Mouse (Mus musculus) gastrocnemius, postnatal 36 days (tissue): ENCODE results near the gene Gsta2. TPM values are rescaled to one million over a fixed set of nuclear protein-coding genes. Genes with fewer than 3 reads are reported as not detected.
"Not testable (repeated sequence)": the region's sequence is repeated elsewhere in the genome, so short reads cannot be mapped to it uniquely, and the experiment has no call there.

ENCODE experiments used
- DNase-seq, 2 experiments: peaks; one replicate each; pipeline ENCODE4 v3.0.0; 2022
- intact Hi-C: fragments of 180-260 bp; cut with DNase I; formaldehyde crosslinking; loops from one replicate; pipeline ENCODE4 v1.15.1; 2025
- total RNA-seq, 2 experiments: library from RNA; stranded (reverse); gene quantifications; 2 replicates each; pipeline ENCODE4 v1.2.3; 2021

The Gsta2 gene
- total RNA-seq, 2 experiments from 2014 or later, result not detected

GRCm38 (mm10) chr9:78367959-78368358 lies 12.4 kb upstream of the Gsta2 start, which contains the start of gene Dppa5a:
Gene Dppa5a (minus strand): TSS chr9:78368177.
- intact Hi-C loops, DNase-seq: not testable (repeated sequence)

- intact Hi-C loops, result no loop called here
- no peak for DNase-seq
Observed at GRCm38 (mm10) chr9:78365850-78366544, 10.4 kb upstream of the Gsta2 start.

DNA sequence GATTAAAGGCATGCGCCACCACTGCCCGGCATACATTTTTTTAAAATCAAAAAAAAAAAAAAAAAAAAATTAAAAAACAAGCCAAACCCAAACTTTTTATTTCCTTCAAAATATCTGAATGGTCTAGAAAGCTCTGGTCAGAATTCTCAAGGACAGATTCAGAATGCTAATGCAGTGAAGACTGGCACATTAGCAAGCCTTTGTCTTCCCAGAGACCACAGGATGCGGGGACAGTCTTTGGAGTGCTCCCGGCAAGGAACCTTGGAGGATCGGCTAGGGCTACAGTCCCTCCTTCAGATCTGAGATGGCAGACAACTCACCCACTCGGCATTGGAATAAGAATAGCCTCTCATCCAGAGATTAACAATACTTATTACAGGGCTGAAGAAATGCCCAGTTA lies 9.1 kb upstream of the Gsta2 start:
- intact Hi-C loops, result no loop called here

GRCm38 (mm10) chr9:78363374-78363773 lies 7.8 kb upstream of the Gsta2 start:
- intact Hi-C loops, result no loop called here
- DNase-seq, result no peak

More for the DNA sequence above, 9.1 kb upstream of the Gsta2 start:
- no peak for DNase-seq

DNA sequence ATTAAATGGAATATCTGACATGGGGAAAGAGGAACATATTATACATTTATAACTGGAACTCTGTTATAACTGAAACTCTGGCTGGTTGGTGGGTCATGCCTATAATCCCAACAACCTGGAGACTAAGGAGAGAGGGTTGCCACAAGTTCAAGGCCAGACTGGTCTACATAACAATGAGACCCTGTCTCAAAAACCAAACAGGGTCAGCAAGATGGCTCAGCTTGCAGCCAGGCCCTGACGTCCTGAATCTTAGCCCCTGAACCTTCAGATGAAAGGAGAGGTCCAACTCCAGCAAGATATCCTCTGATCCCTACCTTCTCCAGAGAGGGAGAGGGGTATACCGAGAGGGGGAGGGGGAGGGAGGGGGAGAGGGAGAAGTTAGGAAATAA lies 4.9 kb upstream of the Gsta2 start:
- intact Hi-C loops, result no loop called here
- DNase-seq, result no peak

DNA sequence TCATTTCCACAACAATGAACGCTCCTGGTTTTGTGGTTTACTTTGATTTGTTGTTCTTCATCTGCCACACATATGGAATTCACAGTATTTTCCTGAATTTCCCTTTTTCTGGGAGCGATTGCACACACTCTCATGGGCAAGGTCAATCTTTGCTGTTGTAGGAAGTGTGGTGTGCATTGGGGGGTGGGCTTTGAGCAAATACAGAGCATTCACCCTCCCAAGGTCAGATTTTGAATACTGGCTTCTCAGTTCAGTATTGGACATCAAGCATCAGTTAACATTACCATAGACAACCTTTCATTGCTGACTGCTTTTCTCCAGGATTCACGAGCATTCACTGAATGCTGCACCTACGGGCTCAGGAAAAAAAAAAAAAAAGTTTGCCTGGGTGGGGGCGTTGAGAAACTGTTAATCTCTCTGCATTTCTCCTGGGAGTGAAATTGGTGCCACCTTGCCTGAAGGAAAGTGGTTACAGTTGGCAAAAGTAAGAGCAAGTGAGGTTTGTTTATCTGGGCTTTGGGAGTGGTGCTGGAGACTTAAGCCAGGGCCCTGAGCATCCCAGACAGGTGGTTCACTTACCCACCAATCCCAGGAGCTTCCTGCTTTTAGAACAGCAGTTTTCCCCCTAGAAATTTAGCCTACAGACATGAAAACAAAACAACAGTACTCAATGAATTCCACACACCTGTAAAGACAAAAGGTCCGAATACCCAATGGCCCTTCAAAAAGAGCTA lies 4.3 kb upstream of the Gsta2 start:
- no peak for DNase-seq
- intact Hi-C loops, result loop anchor here (10.0 kb wide), 1 partner anchor 195 kb away; no protein-coding TSS in a partner anchor

DNA sequence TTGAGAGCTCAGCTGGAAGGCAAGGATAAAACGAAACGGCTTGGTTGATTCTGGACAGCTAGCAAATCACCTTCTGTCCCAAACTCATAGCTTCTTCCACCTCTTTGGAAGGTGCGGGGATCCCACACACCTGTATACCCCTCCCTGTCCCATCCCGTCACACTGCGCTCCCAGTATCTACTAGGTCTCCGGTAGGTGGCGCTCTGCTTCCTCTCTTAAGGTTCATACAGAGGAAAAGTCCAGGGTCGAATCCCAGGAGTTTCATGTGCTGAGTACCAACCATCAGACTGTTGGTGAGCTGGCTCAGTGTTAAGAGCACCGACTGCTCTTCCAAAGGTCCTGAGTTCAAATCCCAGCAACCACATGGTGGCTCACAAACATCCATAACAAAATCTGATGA lies 2.5 kb upstream of the Gsta2 start:
- peak; percentile 17 to 22 for DNase-seq
- intact Hi-C loops, result loop anchor here (10.0 kb wide), 1 partner anchor 197 kb away; no protein-coding TSS in a partner anchor

GRCm38 (mm10) chr9:78354665-78355578 lies 666 bp downstream of the Gsta2 start:
- no peak for DNase-seq
- intact Hi-C loops, result loop anchor here (10.0 kb wide), 1 partner anchor 200 kb away; no protein-coding TSS in a partner anchor

DNA sequence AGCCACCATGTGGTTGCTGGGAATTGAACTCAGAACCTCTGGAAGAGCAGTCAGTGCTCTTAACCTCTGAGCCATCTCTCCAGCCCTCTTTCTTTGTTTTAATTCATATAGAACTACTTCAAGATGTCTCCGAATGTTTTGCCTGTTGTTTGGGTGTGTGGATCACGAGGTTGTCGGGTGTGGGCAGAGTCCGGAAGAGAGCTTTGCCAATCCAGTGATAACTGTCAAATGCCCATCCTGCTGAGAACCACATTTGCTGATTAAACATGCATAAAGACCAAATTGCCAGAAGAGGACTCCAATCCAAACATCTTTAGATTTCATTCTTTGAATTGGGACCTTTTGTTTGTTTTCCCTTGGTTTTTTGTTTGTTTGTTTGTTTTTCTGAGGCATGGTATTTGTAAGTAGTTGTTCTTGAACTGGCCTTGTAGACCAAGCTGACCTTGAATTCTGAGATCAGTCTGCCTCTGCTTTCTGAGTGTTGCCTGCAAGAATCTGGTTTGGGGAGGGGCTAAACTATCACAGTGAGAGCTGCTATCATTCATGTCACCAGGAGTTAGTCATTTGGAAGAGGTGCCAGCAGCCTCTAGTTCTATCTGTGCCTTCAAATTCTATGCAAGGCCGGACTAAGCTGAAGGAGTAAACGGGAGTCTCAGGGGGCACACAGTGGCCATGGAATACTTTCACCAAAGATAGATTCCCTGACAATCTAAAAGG lies 3.9 kb downstream of the Gsta2 start:
- intact Hi-C loops, result loop anchor here (10.0 kb wide), 1 partner anchor 203 kb away; no protein-coding TSS in a partner anchor
- DNase-seq, result no peak

GRCm38 (mm10) chr9:78350007-78350406 lies 5.6 kb downstream of the Gsta2 start:
- DNase-seq, result not testable (repeated sequence)
- intact Hi-C loops, result loop anchor here (10.0 kb wide), 1 partner anchor 205 kb away; no protein-coding TSS in a partner anchor

DNA sequence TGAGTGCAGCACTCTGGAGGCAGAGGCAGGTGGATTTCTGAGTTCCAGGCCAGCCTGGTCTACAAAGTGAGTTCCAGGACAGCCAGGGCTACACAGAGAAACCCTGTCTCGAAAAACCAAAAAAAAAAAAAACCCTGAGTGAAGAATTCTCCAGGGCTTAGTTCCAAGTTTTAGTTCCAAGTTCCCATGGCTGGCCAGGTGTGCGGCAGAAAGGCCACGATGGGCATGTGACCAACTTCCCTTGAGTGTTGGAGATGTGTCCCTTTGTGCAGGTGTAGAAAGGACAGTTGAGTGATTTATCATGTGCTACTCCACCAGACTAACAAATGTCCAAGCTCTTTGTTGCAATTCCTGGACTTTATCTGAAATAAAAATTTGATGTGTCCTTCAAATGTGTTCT lies 6.4 kb downstream of the Gsta2 start:
- DNase-seq, intact Hi-C loops: not testable (repeated sequence)

GRCm38 (mm10) chr9:78348206-78349004 lies 7.2 kb downstream of the Gsta2 start:
- DNase-seq, intact Hi-C loops: not testable (repeated sequence)

- DNase-seq, result no peak
- intact Hi-C loops, result no loop called here
Observed at GRCm38 (mm10) chr9:78347004-78347403, 8.6 kb downstream of the Gsta2 start.

GRCm38 (mm10) chr9:78345235-78345634 lies 10.4 kb downstream of the Gsta2 start:
- DNase-seq, intact Hi-C loops: not testable (repeated sequence)

DNA sequence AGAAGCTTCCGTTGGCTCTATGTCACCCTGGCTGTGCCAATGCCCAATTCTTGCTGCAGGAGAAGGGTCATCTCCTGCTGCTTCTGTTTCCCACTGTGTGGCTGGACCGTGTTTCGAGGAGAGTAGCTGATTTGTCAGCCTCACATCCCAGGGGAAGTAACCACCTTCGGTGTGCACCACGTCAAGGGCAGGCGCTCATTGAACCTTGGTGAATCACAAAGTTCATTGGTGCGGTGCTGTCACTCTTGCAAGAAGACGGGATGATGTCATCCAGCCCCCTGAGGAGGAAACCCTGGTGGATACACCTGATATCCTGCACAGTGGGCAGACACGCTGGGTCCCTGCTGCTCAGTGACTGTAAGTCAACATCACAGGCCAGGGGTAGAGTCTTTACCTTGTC lies 12.5 kb downstream of the Gsta2 start:
- intact Hi-C loops, DNase-seq: not testable (repeated sequence)

GRCm38 (mm10) chr9:78342494-78342893 lies 13.1 kb downstream of the Gsta2 start:
- DNase-seq, intact Hi-C loops: not testable (repeated sequence)

GRCm38 (mm10) chr9:78340324-78340723 lies 15.3 kb downstream of the Gsta2 start:
- DNase-seq, result peak in 1 of 2 experiments; percentile 17
- intact Hi-C loops, result not testable (repeated sequence)

DNA sequence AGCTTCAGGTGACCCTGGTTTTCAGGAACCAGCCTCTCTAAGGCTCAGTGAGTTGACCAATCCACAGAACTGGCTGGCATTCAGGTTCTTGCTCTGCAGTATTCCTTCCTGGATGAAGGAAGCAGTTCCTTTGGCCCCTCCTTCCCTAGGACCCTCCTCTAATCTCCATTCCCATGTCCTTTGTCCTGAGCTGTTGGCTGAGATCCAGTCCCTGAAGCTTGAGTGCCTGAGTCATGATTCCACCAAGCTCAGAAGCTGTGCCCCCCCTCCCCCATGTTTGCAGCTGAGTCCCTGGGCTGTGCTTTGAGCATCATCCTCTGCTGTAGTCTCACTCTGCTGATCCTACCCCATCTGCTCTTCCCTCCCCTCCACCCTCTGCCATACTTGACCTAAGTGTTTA lies 18.5 kb downstream of the Gsta2 start:
- DNase-seq, intact Hi-C loops: not testable (repeated sequence)

DNA sequence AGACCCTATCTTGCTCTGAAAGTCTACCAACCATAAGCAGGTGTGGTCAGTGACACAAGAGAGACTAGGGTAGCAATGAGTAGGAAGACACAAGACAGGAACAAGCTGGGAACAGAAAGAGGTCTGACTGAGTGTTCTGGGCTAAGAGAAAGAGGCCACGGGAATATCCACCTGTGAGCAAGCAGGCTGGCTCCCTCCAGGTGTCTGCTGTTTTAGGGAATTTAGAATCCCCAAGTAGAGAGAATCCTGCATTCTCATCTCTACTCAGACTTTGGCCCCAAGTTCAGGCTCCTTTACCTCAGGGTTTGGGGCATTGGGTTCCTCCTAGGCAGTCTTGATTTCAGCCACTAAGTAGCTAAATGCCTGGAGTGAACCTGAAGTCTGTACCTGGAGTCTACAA lies 28.3 kb downstream of the Gsta2 start, which contains the start of gene Omt2b:
TSS of gene Omt2b (plus strand) at position 301 of the 400 bp plus-strand sequence.
- DNase-seq, intact Hi-C loops: not testable (repeated sequence)
